Mouse (Mus musculus) MEL-GATA-1-ER (cell line): ENCODE data around the gene Rreb1.

Experiments
- DNase-seq: peaks from one replicate; pipeline ENCODE4 v3.0.0-alpha.2; 2012; ENCODE audit warnings: low read depth; ENCODE audit errors: extremely low read depth

The Rreb1 gene

GRCm38 (mm10) chr13:37967052-37967437 lies 188.8 kb downstream of the Rreb1 start:
- no peak for DNase-seq

DNA sequence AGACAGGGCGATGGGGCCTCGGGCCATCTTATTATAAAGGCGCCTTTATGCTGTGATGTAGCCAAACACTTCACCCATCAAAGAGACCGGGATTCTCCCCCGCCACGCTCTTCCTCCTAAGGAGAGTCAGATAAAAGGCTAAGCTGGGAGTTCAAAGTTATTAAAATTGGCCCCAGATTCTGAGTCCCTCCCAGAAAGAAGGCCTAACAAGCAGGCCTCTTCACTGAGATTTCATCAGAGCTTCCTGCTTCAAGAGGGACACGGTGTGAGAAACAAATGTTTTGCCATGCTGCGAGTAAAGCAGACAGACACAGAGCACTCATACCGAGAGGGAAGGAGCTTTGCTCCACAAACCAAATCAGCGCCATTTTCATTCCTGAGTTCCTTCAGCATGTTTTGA lies 189.4 kb downstream of the Rreb1 start:
- no peak for DNase-seq

- DNase-seq: peak; percentile 43
These were observed 191.1 kb downstream of the Rreb1 start for GRCm38 (mm10) chr13:37969337-37969736.

GRCm38 (mm10) chr13:37969988-37970387 lies 191.8 kb downstream of the Rreb1 start:
- no peak for DNase-seq

DNA sequence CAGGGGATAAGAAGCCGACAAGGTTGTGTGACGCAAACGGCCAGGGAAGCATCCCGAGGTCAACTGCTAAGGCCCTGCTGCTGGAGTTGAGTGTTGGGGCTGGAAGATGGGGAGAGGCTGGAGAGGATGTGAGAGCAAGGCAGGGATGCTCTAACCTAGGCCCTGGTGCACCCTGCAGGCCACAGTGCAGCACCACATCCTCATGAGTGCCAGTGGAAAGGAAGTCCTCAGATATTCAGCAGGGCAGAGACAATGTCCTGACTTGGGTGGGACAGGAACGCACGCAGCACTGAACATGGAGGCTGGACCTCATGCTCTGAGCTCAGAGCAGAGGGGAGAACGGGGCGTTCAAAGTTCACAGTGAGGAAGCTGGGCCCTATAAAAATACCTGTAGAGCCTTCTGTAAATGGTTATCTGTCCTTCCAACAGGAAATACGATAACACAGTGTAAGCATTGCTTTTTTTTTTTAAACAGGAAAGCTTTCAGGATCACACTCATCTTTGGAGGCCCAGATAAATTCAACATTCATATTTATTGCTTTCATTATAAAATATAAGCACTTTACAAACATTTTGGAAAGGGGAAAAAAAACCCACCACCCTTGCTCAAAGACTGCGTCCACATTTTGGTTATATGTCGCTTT lies 192.8 kb downstream of the Rreb1 start:
- DNase-seq: no peak

DNA sequence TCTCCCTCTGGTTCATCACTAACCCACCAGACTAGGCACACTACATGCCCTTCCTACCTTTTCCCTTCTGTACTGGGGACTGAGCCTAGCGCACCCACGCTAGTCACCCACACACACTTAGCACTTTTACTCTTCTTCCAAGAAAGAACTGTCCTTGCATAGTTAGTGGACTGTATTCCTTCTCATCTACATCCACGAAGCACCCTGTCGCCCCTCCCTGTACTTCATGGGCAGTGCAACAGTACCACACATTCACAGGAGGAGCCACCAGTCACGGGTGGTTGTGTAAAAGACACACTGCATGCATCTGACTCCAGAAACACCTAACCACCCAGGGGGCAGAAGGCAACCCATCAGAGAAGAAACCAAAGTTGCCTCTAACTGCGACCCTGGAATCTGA lies 195.8 kb downstream of the Rreb1 start:
- DNase-seq: no peak

- no peak for DNase-seq
These were observed 196.5 kb downstream of the Rreb1 start for GRCm38 (mm10) chr13:37974731-37975130.

GRCm38 (mm10) chr13:37979506-37979905 lies 201.3 kb downstream of the Rreb1 start:
- DNase-seq: no peak

DNA sequence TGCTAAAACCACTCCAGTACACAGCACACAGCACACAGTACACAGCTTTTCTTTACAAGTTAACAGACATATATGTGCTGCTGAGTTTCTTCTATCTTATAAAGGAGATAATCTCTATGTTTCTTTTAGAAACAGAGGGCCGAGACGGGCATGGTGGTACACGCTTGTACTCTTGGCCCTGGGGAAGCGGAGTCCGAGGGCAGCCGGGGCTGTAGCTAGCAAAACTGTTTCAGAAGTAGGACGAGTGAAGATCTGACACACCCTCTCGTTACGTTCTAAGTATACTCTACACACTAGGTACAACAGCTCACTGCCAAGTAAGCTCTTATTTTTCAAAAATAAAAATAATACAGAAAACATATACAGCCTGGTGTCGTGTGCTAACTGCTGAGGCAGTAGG lies 202.1 kb downstream of the Rreb1 start:
- DNase-seq: no peak

GRCm38 (mm10) chr13:37981063-37981462 lies 202.9 kb downstream of the Rreb1 start:
- DNase-seq: no peak

GRCm38 (mm10) chr13:37986166-37986565 lies 208.0 kb downstream of the Rreb1 start:
- no peak for DNase-seq

GRCm38 (mm10) chr13:37989701-37990100 lies 211.5 kb downstream of the Rreb1 start:
- no peak for DNase-seq

DNA sequence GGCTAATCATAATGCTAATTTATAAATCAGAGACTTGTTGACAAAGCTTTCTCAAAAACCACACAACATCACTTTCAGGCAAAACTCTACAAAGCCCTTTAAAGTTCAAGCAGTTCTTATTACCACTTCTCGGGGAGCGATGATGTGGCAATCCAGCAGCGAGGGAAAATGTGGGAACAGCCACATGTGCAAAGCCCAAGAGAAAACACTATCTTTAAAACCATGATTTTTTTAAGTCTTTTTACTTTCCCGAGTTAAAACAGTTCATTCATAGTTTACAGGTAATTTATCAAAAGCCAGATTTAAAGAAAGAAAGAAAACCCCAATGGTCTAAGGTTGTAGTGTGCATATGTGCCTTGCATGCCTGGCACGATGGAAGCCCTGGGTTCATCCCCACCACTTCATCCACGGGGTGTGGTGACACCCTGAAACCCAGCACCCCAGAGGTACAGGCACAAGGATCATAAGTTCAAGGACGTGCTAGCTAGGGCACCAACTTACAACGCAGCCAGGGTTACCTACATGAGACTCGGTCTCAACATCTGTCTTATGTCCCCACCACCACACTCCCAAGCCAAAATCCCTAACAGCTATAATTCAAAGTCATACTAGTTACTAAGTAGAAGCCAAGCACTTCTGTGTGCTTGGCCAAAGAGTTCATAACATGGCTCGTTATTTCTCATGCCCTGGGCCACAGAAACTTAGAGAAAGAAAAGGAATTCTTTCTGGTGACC lies 214.6 kb downstream of the Rreb1 start:
- peak; percentile 20 for DNase-seq

DNA sequence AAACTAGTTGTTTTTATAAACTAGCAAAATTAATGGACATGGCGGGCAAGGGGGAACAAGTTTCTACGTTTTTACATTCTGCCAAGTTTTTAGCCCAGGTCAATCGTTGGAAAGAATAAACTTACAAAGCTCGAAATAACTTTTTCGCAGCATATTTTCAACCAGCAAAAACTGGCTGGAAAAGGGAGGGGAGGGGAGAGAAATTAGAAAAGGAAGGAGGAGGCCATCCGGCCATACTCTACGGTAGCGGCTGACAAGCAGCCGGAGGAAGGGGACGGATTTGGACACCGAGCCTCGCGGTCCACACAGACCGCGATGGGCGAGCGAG lies 215.1 kb downstream of the Rreb1 start:
- DNase-seq: no peak

DNA sequence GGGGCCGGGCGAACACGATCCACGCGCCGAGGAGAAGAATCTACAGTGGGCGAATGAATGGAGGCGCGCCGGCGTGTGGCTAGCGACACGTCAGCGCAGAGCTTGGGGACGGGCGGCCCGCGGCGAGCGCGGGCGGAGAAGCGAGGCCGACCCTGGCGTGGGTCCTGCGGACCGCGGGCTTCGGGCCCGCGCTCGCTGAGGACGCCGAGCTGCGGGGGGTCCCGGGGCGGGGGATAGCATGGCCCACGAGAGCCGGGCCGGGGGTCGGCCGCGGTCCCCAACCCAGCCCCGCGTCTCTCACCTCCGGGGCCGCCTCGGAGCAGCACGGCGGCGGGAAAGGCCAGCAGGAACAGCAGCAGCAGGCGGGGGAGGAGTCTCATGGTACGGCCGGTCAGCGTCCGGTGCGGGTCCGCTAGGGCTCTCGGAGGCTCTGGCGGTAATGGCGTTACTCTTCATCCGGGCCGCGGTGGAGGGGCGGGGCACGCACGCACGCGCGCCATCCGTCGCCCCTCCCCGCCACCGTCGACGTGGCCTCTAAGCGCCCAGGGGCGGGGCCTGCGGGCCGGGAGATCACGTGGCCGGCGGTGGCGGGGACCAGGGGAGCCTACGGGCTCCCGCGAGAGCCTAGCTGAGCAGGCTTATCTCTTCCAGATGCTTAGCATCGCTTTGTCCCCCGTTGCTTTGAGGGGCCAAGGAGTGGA lies 215.7 kb downstream of the Rreb1 start, which contains the start of gene Ssr1:
TSS of gene Ssr1 (minus strand) at position 514 of the 701 bp plus-strand sequence.
- peak; percentile 84 for DNase-seq

- no peak for DNase-seq
These were observed 216.2 kb downstream of the Rreb1 start for GRCm38 (mm10) chr13:37994405-37994749.

DNA sequence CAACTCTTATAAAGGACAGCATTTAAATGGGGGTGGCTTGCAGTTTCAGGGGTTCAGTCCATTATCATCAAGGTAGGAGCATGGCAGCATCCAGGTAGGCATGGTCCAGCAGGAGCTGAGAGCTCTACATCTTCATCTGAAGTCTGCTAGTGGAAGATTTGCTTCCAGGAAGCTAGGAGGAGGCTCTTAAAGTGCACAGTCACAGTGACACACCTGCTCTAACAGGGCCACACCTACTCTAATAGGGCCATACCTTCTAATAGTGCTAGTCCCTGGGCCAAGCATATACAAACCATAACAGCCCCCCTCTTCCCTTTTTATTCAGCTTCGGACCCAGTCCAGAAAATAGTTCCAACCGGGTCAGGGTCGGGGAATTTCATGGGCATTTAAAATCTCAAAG lies 221.5 kb downstream of the Rreb1 start:
- DNase-seq: no peak
